Mouse (Mus musculus) thymus, postnatal 10 days (tissue): ENCODE data around the gene Dgkb.

Experiments
- DNase-seq, 2 experiments: peaks; one replicate each; pipeline ENCODE4 v3.0.0; 2021; ENCODE audit warnings: low spot score in 2 of 2

Gene Dgkb

DNA sequence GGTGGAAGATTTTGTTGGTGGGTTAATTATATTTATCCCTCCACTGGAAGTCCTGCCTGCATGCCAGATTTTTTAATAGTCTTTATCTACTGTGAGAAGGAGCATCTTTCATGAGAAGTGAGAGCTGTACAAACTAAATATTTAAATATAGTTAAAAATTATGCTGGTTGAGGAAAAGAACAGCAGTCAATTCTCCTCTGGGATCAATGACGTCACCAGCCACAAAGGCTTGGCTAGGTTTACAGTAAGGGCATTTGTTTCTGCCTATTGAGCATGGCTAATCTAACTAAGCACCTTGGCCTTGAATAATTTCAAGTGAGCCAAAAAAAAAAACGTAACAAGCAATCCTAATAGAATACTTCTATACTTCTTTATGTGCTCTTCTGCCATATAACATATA, 554.1 kb downstream of the Dgkb start:
- DNase-seq: no peak

DNA sequence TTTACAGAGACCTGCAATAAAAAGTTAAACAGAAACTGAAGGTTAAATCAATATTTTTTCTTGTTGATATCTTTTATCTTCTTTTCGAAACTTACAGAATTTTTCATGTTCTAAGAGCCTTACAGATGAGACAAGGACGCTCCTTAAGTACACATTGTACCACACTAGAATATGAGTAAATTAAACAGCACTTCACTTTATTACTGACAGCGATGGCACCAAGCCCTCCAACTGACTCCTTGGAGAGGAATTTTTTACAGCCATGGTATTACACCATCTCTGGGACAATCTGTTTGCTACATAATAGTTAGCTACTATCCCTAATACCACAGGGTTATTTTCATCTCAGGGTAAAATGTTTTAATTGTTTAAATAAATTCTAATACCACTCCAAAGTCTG, 556.6 kb downstream of the Dgkb start:
- no peak for DNase-seq

DNA sequence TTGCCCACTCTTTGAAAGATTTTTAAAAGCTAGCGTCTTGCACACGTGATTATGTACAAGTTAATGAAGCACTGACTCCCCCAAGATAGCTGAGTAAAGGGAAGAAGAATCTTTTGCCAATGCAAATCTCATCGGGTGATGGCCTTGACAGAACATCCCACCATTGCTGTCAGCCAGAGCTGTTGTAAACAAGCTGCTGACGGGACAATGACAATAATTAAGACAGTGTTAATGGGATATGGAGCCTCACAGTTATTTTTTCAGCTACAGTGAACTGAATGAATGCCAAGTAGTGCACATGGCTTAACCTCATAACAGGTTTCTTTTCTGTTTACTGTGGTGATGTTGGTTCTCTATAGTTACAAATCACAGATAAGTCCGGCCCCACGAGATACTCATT, 568.4 kb downstream of the Dgkb start:
- DNase-seq: no peak

DNA sequence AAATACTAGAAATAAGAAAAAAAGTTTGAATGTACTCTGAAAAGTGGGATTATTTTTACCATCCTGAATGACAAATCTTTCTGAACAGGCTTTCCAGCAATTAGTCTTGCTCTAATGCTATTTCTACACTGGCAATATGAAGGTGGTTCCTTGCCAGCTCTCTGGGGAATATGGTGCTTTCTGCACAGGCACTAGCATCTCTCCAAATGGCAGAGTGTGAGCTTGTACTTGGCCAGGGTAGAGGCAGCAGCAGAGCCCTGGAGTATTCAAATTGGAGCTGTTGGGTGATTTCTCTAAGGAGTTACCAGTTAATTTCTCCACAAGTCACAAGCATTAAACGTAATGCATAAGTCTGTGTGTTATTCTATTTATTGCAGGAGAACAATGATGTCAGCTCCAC, 569.5 kb downstream of the Dgkb start:
- no peak for DNase-seq

DNA sequence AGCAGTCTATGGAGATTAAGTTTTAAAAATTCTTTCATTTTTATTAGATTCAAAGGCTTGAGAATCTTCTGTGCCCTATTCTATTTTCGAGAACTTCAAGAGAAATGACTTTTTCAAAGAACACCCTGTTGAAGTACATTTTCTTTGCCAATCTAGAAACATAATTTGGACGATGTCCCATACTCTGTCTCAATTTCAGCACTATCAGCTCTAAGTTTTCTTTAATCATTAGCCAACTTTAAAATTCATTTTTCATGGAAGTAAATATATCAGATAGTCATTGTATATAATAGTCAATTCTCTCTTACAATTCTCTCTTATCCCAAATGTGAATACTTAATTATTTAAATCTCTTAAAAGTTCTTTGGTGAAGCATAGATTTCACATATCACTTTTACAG, 570.1 kb downstream of the Dgkb start:
- DNase-seq: no peak

DNA sequence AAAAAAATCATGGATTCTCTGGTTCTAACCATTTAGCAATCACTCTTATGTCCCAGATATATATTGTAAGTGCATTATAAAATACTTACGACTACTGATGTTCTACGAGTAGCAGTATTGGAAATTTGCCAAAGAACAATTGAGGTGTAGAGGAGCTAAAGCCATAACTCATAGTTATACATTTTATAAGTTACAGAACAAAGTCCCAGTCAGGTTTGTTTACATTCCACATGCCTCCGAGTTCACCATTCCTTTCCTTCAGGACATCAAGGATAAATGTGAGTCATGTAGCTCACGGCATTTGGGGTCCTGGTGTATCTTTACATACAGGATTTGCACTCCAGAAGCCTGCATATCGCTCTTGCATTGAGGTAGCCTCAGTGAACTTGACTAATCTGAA, 570.7 kb downstream of the Dgkb start:
- no peak for DNase-seq

DNA sequence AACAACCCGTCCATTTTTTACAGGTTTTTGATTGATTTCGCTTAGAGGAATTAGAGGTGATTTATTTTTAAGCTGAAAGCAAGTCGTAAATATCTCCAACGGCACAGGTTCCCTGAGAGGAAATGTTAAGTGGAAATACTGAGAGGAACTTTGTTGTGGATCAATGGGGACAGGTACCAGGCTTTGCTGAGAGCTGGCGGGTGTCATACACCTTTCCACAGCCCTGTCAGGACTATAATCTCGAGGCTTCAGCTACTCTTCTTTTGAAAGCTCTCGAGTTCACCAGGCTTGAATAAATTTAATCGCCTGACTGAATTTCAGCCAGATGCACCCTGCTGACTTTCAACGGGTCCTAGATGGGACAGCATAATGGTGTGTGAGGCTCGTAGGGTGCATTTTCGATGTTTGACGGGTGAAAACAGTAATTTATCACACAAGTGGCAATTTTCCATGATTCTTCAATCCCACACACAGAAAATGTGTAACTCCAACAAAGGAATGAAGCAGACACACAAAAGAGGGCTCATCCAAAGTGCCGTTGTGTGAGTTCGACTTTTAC, 580.3 kb downstream of the Dgkb start:
- no peak for DNase-seq

DNA sequence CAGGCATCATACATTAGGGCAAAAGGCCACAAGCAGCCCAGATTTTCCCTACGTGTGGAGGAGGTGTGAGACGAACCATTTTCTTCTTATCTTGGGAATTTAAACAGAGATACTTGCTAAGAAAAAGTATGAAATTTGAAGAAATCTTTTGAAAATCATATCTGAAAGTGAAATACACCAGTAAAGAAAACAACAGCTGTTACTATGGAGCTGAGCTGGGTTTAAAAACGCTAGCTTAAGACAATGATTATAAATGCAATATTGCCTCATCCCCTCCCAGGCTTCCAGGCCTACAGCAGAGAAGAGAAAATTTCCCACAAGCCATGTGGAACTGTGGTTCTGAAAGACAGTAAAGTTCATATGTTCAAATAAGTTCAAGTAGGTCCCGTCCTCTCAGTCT, 582.6 kb downstream of the Dgkb start:
- no peak for DNase-seq

DNA sequence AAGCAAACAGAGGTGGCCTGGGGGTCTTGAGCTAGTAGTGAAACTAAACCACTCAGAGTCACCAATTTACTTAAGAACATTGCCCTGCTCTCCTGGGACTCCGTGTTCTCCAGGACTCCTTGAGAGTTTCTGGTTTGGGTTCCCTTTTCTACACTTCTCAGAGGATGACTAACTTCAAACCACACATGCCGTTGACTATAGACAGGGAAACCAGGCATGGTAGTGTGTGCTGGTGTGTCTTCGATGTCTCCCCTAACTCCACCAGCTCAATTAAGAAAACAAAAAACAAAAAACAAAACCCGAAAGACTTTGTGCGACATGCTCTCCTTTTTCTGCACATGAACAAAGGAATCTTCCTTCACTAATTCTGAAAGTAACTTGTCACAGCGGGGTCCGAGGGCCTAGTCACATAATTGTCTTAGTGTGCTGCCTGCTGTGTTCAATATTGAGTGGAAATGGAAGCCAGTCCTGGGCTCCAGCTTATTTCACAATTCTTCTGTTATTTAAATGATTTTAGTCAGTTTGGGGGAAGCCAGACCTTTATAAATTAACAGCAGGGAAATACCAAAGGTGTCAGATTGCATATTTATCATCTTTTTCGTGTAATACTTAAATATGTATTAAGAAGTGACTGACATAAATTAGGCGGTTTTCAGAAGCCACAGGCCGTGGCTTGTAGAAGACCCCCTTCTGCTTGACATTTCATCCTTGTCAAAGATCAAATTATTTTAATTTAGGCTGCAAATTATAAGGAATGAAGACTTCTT, 618.0 kb downstream of the Dgkb start:
- no peak for DNase-seq

DNA sequence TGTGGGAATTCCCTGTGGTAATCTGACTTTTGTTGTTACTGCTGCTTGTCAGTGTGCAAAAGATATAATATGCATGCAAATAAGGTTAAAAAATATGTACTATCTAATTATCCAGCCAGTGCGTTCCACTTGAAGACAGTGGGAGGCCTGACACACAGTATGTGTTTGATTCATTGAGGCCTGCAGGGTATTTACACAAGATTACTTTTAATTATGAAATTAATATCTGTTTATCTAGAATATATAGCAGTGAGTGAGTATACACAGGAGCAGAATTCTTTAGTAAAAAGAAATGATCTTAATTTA, 618.6 kb downstream of the Dgkb start:
- DNase-seq: no peak

DNA sequence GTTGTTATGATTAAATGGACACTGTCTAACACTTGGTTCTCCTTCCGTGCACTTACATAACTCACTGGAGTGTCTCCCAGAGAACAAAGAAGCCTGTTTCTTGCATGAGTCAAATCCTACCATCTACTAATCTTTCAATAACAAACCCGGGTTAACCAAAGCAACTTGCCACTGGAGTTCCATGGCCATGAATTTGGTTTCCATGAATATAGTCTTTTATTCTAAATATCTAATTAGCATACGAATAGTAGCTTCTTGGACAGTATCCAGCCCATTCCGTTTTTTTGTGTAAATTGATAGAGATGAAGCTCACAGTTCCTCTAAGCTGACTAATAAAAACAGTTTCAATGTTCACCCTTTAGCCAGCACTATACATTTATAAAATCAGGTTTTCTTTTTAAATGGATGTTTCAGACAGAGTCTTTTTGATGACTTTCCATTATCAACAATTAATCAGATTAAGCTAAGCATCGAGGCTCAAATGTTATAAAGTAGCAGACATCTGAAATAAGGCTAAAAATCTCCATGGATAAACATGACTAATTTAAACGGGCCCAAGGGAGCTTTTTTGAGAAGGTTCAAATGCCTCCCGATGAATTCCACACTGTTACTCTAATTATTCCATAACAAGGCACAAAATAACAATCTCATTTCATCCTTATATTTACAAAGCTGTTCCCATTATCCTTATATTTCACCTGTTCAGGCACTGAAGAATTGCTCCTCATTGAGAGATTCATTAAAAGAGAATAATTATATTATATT, 633.0 kb downstream of the Dgkb start:
- DNase-seq: no peak

DNA sequence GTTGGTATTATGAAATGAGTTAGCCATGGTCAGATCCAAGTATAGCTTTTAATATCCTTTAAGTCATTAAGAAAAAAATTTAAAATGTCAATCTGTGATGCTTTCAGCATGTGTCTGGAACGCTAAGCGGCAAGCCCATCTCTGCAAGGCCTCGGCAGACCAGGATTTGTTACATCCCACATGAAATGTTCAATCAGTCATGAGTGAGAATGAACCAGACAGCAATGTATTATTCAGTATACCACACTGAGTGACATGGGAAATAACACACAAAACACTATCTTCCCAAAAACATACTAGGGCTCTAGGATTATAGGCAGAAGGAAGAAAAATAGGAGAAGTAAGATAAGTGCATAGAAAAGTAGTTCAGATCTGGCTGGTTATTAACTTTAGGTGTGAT, 634.2 kb downstream of the Dgkb start:
- DNase-seq: no peak

DNA sequence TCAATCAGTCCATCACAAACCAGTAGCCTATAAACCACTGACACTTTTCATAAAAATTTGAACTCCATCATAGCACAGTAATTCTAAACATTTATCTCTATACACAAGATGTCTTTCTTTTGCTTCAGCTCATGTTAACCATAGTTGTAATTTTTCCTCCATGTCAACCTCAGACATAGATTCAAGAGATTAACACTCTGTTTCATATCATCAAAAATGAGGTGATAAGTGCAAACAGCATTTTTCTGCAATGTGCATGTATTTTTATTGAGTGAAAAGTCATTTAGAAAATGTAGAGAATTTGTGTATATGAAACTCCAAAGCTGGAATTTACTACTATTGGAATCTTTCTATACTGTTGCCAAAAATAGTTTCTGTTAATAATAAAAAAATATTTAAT, 650.7 kb downstream of the Dgkb start:
- no peak for DNase-seq

DNA sequence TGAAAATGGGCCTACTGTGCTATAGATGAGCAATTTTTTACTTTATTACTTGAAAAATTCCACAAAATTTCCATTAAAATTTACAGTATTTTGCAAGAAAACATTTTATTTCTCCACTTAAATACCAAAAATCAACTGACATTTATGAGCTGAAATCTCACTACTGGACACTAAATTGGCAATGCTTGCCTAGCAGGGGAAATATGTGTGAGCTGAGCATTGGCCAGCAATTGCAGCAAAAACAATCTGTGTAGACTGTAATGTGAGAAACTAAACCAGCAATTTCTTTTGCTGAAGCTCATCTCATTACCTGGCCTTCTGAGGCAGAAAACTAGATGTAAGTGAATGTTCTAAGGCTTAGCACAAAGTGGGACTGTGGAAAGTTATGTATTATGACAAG, 651.1 kb downstream of the Dgkb start:
- DNase-seq: no peak

DNA sequence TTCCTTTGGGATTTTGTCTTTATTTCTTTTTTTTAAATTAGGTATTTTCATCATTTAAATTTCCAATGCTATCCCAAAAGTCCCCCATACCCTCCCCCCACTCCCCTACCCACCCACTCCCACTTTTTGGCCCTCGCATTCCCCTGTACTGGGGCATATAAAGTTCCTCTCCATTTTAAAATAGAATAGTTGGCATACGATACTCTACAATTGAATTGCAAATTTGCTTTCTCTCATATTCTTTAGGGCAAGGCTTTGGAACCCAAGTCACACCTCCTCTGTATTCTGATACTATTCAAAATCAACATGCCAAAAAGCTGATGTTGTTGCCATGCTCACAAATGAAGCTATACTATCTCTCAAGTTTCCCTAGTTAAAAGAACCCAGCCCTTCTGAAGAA, 679.7 kb downstream of the Dgkb start:
- no peak for DNase-seq

DNA sequence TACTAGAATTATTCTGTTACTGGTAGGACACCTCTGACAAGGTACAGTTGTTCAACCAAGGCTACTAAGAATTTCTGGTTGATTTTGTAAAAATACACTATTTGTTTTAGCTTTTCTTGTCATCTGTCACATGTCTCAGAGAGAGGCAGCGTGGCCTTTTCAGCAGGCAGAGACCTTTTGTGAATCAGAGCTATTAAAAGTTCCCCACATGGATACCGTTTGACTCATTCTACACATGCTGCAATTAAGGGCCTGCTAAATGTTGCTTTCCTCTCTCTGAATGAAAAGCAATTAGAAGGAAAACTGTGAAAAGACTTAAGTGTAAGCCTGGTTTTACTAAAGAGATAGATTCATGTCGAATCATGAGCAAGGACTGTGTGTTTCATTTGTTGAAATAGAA, 683.4 kb downstream of the Dgkb start:
- DNase-seq: no peak

DNA sequence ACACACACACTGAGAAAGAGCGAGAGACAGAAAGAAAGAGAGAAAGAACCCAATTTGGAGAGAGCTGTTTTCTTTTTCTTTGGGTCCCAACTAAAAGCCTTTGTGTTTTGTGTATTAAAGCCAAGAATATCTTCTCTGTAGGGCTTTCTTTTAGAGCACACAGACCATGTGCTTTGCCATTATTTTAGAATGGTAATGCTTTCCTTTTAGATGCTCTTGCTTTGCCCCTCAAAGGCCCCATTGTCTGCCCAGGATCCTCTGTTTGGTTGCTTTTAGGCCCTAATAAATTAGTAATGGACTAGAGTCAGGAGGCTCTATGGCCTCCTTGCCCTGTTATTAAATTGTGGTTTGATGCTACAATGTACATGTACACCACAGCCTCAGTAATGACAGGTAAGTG, 690.7 kb downstream of the Dgkb start:
- no peak for DNase-seq

DNA sequence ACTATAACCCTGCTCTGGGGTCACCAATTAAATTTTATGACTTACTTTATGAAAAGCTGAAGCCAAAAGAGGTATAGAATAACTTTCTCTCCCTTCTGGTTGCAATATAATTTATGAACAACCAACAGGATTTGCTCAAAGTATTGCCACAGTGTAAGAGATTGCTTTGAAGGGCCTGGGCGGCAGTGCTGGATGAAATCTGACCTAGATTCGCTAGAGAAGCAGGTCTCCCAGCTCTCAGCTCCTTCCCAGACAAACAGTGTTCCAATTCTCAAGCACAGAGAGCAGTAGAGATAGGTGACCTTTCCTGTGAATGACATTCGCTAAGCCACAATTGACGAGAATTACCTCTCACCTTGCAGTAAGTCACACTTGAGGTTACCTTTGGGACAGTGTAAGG, 727.9 kb downstream of the Dgkb start:
- no peak for DNase-seq

DNA sequence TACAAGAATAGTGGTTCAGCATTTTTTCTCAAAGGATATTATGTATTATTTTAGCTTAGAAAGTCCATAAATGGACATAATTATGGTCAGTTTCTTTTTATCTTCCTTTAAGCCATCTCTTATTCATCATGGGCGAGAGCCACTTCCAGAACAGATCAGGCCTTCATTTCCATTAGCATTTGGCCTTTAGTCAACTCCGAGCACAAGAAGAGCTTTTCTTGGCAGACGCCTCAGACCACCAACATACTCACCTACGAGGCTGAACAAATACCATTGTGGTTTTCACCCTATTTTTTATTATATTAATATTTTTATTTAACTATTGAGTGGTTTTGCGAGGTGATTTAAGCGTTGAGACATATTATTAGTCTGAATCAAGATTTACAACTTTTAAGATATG, 759.6 kb downstream of the Dgkb start:
- no peak for DNase-seq

DNA sequence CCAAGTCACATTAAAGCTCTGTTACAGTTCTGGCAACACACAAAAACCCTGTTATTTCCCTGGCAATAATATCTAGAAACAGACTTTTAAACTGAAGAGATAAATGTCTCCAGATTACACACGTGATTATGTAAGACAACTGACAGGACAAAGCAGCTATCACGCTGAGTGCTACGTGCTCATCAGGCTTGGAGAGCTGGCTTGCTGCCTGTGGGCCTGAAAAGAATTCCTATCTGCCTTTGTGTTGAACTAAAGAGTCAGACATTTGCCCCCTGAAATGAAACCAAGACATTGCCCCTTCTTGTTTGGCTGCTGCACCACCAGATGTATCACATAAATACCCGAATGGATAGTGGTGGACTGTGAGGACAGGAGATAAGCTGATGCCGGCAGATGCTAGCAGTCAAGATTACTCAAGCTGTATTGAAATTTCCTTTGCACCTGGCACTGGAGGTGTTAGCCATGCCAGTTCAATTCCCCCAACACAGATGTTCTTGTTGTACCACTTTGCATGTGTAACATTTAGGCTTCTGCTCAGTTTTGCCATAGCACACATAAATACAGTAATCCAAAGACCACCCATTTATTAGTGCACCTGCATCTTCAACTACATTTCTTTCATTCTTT, 761.8 kb downstream of the Dgkb start:
- no peak for DNase-seq

DNA sequence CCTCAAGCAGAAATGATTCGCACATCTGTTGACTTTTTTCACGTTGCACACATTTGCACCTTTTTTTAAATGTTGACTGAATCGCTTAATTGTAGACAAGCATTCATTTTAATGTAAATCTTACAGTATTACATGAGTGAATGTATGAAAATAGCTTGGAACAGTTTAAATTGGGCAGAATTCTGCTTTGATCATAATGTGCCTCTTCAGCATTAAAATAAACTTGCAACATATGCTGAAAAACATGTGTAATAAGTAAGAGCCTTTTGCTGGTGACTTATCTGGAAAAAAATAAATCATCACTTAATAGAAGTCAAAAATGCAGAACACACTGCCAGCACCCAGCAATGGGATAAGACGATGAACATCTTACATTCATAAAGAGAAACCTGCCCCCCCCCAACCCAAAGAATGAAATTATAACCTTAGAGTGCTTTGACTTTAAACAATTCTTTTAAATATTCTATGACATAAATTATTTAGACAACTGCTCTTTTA, 768.9 kb downstream of the Dgkb start:
- DNase-seq: no peak

DNA sequence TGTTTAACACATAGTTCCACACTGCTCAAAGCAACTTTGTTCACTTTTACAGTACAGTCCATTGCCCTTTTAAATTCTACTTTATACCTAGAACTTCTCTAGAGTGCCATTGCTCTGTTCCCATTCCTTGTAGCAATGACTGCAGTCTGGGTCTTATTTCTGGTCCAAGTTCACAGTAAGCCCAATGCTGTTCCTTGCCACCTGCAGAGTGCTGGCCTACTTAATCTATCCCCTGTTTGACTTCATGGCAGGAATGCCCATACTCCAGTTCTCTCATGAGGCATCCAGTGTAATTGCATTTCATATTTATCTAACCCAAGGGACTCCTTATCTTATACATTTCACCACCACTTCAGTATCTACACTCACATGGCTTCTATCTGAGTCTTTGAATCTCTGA, 772.4 kb downstream of the Dgkb start:
- no peak for DNase-seq

DNA sequence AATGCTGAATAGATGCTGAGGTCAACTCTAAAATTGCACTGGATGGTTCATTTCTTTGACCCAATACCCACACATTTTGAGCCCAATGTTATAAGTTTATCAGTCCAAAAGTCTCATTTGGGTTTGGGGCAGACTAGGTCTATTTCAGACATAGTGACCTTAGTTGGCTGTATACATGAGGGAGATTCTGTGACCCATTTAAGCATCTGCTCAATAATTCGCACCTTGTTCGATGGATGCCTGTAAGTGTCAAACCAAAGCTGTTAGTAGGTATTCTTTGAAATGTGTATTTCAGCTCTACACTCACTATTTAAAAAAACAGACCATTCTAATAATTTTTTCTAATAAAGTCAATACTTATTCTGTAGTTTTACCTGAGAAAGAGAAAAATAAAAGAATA, 776.1 kb downstream of the Dgkb start:
- DNase-seq: no peak
